Mouse (Mus musculus) midbrain, postnatal 0 days (tissue): ENCODE results near the gene Hoxa11. TPM values are rescaled to one million over a fixed set of nuclear protein-coding genes. Genes with fewer than 3 reads are reported as not detected.

Experiments used
- ATAC-seq: fragments of 200-750 bp; cut with Nextera tagmentation; 2 replicates; pipeline ENCODE4 v1.8.0; 2017; ENCODE audit warnings: moderate number of reproducible peaks, mild to moderate bottlenecking, moderate TSS enrichment, moderate library complexity; ENCODE audit not compliant: low FRiP score
- DNase-seq: peaks from one replicate; pipeline ENCODE4 v3.0.0-alpha.2; 2015; ENCODE audit warnings: low spot score
- H3K27ac ChIP-seq: fragments of 300-500 bp; sonication (generic); 2 replicates; pipeline ENCODE4 v1.5.1; 2014; ENCODE audit warnings: low read depth, mild to moderate bottlenecking, low read length, mixed read lengths
- H3K27me3 ChIP-seq: fragments of 300-500 bp; sonication (generic); 2 replicates; pipeline ENCODE4 v1.6.1; 2014; ENCODE audit warnings: low read length, control low read depth, mixed read lengths; ENCODE audit not compliant: insufficient read depth
- H3K36me3 ChIP-seq: fragments of 300-500 bp; sonication (generic); 2 replicates; pipeline ENCODE4 v1.6.1; 2014; ENCODE audit warnings: low read length, control low read depth, mixed read lengths; ENCODE audit not compliant: insufficient read depth
- H3K4me1 ChIP-seq: fragments of 300-500 bp; sonication (generic); 2 replicates; pipeline ENCODE4 v1.6.1; 2014; ENCODE audit warnings: mild to moderate bottlenecking, control low read depth, antibody characterized with exemption, low read length, mixed read lengths; ENCODE audit not compliant: insufficient read depth
- H3K4me2 ChIP-seq: fragments of 300-500 bp; sonication (generic); 2 replicates; pipeline ENCODE4 v1.6.1; 2014; ENCODE audit warnings: low read depth, mild to moderate bottlenecking, low read length, mixed read lengths; ENCODE audit not compliant: poor library complexity, severe bottlenecking
- H3K4me3 ChIP-seq: fragments of 300-500 bp; sonication (generic); 2 replicates; pipeline ENCODE4 v1.5.1; 2014; ENCODE audit warnings: low read depth, mild to moderate bottlenecking, low read length, moderate library complexity
- H3K9ac ChIP-seq: fragments of 300-500 bp; sonication (generic); replicated peaks from 2 replicates; pipeline ENCODE4 v1.6.1; 2014; ENCODE audit warnings: mild to moderate bottlenecking, low read length, moderate library complexity, mixed read lengths; ENCODE audit not compliant: poor library complexity, severe bottlenecking
- H3K9me3 ChIP-seq: fragments of 300-500 bp; sonication (generic); 2 replicates; pipeline ENCODE4 v1.6.1; 2016; ENCODE audit warnings: low read length, control low read depth
- CTCF ChIP-seq: IDR thresholded peaks from 2 replicates; pipeline ENCODE4 v1.5.1; 2016; ENCODE audit warnings: antibody characterized with exemption, mild to moderate bottlenecking
- WGBS: fragments of 180-500 bp; shearing (Covaris S2); extraction: QIAGEN DNeasy Blood & Tissue Kit; methylation state at CpG from one replicate; pipeline ENCODE4 v1.1.7; 2014; 5-methylcytosine and 5-hydroxymethylcytosine counted together
- polyA plus RNA-seq: library from polyadenylated mRNA; unstranded; fragments of >200 nt; fragmentation: Nextera tagmentation; extraction: Ambion mirVana; gene quantifications from 2 replicates; pipeline ENCODE4 v1.2.1, GENCODE M21; 2015
- total RNA-seq: library from RNA; depleted of rRNA; stranded (reverse); fragments of >200 nt; gene quantifications from 2 replicates; pipeline ENCODE4 v1.2.3, GENCODE M21; 2014

The Hoxa11 gene
- total and polyA plus RNA-seq, 2 experiments from 2014 or later: not detected

DNA sequence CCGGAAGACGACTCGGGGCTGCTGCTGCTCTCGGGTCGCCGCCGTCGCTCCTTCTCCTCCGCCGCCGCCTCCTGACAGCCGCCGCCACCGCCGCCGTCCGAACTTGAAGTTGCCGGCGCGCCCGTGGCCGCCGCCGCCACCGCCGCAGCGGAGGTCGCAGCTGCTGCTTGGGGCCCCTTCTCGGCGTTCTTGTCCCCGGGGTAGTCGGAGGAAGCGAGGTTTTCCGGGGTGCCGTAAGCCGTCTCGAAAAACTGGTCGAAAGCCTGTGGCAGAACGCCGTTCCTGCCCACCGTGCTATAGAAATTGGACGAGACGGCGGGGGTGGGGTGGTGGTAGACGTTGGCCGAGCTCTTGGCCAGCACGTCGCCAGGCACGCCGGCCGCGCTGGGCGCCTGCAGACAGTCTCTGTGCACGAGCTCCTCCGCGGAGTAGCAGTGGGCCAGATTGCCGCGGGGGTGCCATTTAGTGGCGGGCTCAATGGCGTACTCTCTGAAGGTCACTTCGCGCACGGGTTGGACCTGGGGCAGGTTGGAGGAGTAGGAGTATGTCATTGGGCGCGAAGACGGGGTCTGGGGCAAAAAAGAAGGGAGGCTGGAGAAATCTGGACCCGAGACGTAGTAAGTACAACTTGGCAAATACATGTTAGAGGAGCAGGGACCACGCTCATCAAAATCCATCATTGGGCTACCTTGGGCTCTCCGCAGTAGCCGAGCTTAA, 412 bp downstream of the Hoxa11 start:
- no peak overlapping the region for H3K27ac ChIP-seq
- no peaks in the 10 kb centered on the region for H3K9me3 ChIP-seq
- H3K4me1 ChIP-seq: no peaks in the 10 kb centered on the region
- peaks cover 97% of the 10 kb centered on the region for H3K27me3 ChIP-seq
- no peak overlapping the region for H3K9ac ChIP-seq
- ATAC-seq: no peak
- no peaks in the 10 kb centered on the region for H3K36me3 ChIP-seq
- no peak for DNase-seq
- no peak overlapping the region for H3K4me3 ChIP-seq
- H3K4me2 ChIP-seq: no peak overlapping the region
- under 1% methylated on average over 66 of the region's 71 CpGs for WGBS
- TF ChIP-seq CTCF: no peak

DNA sequence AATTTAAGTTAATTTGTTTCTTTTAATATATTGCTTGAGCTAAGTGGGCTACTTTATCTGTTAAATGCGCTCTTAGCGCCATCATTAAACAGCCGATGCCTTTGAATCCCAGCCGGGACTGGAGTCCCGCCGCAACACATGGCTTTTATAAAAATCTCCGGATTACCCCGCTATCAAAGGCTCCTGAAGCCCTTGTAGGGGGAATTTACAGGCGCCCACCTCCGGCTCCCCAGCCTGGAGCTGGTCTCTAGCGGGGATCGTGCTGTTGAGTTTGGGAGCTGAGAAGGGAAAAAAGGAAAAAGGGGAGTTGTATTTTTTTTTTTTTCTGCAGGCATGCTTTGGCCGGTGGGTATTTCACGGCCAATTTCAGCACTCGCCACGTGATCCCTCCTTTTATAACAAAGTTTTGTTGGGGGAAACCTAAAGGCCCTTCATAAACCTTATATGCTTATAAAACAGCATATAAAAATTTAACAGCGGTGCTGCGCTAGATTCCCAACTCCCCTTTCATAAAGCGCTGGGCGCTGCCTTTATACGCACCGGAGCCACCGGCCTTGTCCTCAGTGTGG, 1.1 kb downstream of the Hoxa11 start:
- H3K4me2 ChIP-seq: no peak overlapping the region
- no peak overlapping the region for H3K4me3 ChIP-seq
- TF ChIP-seq CTCF: no peak
- no peak overlapping the region for H3K27ac ChIP-seq
- DNase-seq: no peak
- WGBS: 2% methylated on average over 23 of the region's 23 CpGs
- no peaks in the 10 kb centered on the region for H3K4me1 ChIP-seq
- H3K9ac ChIP-seq: no peak overlapping the region
- no peaks in the 10 kb centered on the region for H3K36me3 ChIP-seq
- H3K9me3 ChIP-seq: no peaks in the 10 kb centered on the region
- peaks cover 97% of the 10 kb centered on the region for H3K27me3 ChIP-seq
- no peak for ATAC-seq

DNA sequence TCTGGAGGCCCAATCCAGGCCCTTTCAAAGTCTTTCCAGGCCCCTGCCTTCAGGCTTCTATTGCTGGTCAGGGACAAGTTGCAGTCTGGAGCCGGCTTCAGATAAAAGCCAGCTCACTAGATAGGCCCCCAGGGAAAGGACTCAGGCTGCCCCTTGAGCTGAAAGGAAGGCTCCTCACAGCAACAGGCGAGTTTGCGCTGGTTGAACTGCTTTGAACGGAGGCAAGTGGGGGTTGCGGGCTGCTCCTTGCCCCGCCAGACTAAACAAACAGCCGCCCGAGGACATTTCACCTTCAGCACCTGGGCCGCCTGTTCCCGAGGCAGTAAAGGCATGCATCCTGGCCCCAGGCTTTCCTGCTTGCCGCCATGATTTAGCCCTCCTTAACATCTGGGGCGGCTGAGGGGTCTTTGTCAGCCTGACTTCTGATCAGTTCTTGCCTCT, 1.9 kb downstream of the Hoxa11 start:
- no peak overlapping the region for H3K4me2 ChIP-seq
- DNase-seq (no peak), ATAC-seq (no peak)
- no peak for TF ChIP-seq CTCF
- WGBS: 2% methylated on average over 12 of the region's 12 CpGs
- H3K9me3 ChIP-seq: no peaks in the 10 kb centered on the region
- no peak overlapping the region for H3K27ac ChIP-seq
- H3K9ac ChIP-seq: no peak overlapping the region
- H3K36me3 ChIP-seq: no peaks in the 10 kb centered on the region
- no peaks in the 10 kb centered on the region for H3K4me1 ChIP-seq
- peaks cover 94% of the 10 kb centered on the region for H3K27me3 ChIP-seq
- H3K4me3 ChIP-seq: no peak overlapping the region

GRCm38 (mm10) chr6:52242801-52243332, 2.7 kb downstream of the Hoxa11 start:
- no peak overlapping the region for H3K9ac ChIP-seq
- 5% methylated on average over 4 of the region's 4 CpGs for WGBS
- ATAC-seq: no peak

GRCm38 (mm10) chr6:52241001-52241621, 4.5 kb downstream of the Hoxa11 start:
- no peaks in the 10 kb centered on the region for H3K36me3 ChIP-seq
- no peak for DNase-seq
- H3K9me3 ChIP-seq: no peaks in the 10 kb centered on the region
- H3K4me2 ChIP-seq: no peak overlapping the region
- no peak overlapping the region for H3K27ac ChIP-seq
- 5% methylated on average over 9 of the region's 9 CpGs for WGBS
- no peaks in the 10 kb centered on the region for H3K4me1 ChIP-seq
- peaks cover 94% of the 10 kb centered on the region for H3K27me3 ChIP-seq
- no peak for ATAC-seq
- no peak for TF ChIP-seq CTCF
- H3K4me3 ChIP-seq: no peak overlapping the region
- no peak overlapping the region for H3K9ac ChIP-seq

More at GRCm38 (mm10) chr6:52242801-52243332, 2.7 kb downstream of the Hoxa11 start:
- TF ChIP-seq CTCF: no peak
- H3K27ac ChIP-seq: no peak overlapping the region
- DNase-seq: no peak
- peaks cover 94% of the 10 kb centered on the region for H3K27me3 ChIP-seq
- H3K9me3 ChIP-seq: no peaks in the 10 kb centered on the region
- no peak overlapping the region for H3K4me2 ChIP-seq
- no peak overlapping the region for H3K4me3 ChIP-seq
- no peaks in the 10 kb centered on the region for H3K36me3 ChIP-seq
- H3K4me1 ChIP-seq: no peaks in the 10 kb centered on the region
